ENCODE assay signal across 23 mouse cellular contexts in the genomic region with DNA sequence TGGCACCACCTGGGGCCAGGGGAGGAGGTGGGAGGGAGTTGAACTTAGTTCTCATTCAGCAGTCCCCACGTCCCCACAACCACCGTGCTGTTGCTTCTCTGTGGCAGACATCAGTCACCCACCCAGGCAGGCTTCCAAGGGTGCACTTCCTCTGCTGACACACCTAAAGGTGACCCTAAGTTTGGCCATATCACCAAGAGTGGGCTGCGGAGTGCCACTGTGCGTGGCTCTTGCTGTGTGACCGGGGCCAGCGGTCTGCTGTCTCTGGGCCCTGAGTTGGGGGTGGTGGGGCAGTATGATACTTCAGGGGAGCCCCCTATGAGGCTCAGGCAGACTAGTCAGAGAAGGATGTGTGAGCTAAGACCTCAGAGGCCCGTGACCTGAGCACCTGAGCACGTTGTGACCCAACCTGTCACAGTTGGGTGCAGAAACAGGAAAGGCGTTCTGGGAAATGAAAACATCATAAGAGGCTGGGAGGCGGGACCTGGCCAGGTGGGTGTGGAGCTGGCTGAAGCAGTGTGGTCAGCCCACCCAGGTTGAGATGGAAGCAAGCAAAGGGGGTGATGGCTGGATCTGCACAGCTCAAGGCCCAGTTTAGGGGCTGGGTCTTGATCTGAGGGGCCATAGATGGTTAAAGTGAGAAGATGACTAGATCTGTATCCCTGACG. TPM values are rescaled to one million over a fixed set of nuclear protein-coding genes. Genes with fewer than 3 reads are reported as not detected.
A peak's percentile ranks its signal among the peaks of the same experiment; 100 is the strongest.
DNase-seq lines count a peak whose midpoint lies in the region; ATAC-seq lines count a peak whose summit lies in the region.
"Had no signal": no experiment of that assay in that cellular context is flagged by ENCODE, and none has a peak within 500 bp of the region (broad histone marks: within the 10 kb centered on the region; RNA-seq: fewer than 3 reads in every experiment).

No protein-coding gene starts in this region.

- H3K4me3 ChIP-seq in heart, embryonic 10.5 days, result no peak overlapping the region
- H3K4me3 ChIP-seq in neural tube, embryonic 15.5 days (replicated peaks), result no peak overlapping the region

- peak; percentile 68 for DNase-seq in heart, embryonic 10.5 days (ENCODE audit: low spot score)
- DNase-seq in heart, adult 9 months (ENCODE audit: low spot score in 2 of 2), result no peak
- DNase-seq in kidney, adult 8-10 months, result peak; percentile 5 to 9
- DNase-seq in kidney, postnatal 10 days, result no peak
- DNase-seq in neural tube, embryonic 10.5 days (ENCODE audit: extremely low spot score, low spot score), result peak; percentile 10
- peak; percentile 47 to 61 for DNase-seq in kidney, postnatal 36 days
- no peak for DNase-seq in natural killer cell, adult 2 months (ENCODE audit: low spot score in 2 of 2)
- DNase-seq: adrenal gland, postnatal 36 days; cerebellum, adult 9-10 months; forebrain, postnatal 0 days; gastrocnemius, postnatal 14 days; heart, adult 18-20 months; heart, postnatal 36 days; layer of hippocampus, postnatal 36 days; thymus, postnatal 25 days had no signal

- H3K27ac ChIP-seq in heart, embryonic 10.5 days, result peak overlapping the region; percentile 13; the same call in 1 of the 2 replicates
- H3K27ac ChIP-seq in neural tube, embryonic 15.5 days (replicated peaks), result no peak overlapping the region
- H3K27ac ChIP-seq: hindbrain, embryonic 14.5 days; macrophage had no signal

- 75% methylated on average over 11 of the region's 11 CpGs for WGBS in heart, embryonic 10.5 days
- 81% methylated on average over 11 of the region's 11 CpGs for WGBS in neural tube, embryonic 15.5 days

- H3K9ac ChIP-seq in neural tube, embryonic 15.5 days (replicated peaks), result no peak overlapping the region
- H3K9ac ChIP-seq: forebrain, postnatal 0 days; hindbrain, embryonic 14.5 days had no signal

- H3K36me3 ChIP-seq in heart, embryonic 10.5 days, result no peaks in the 10 kb centered on the region
- H3K36me3 ChIP-seq in neural tube, embryonic 15.5 days, result no peaks in the 10 kb centered on the region
- H3K36me3 ChIP-seq: G1E had no signal

- no peak overlapping the region for H3K4me2 ChIP-seq in neural tube, embryonic 15.5 days
- H3K4me2 ChIP-seq: hindbrain, embryonic 14.5 days had no signal

- H3K27me3 ChIP-seq in heart, embryonic 10.5 days (ENCODE audit: insufficient read depth, poor library complexity, severe bottlenecking), result peaks cover 73% of the 10 kb centered on the region
- peaks cover 33% of the 10 kb centered on the region for H3K27me3 ChIP-seq in neural tube, embryonic 15.5 days (replicated peaks)

- H3K9me3 ChIP-seq in heart, embryonic 10.5 days, result no peaks in the 10 kb centered on the region
- H3K9me3 ChIP-seq in neural tube, embryonic 15.5 days (replicated peaks), result no peaks in the 10 kb centered on the region

- no peak for ATAC-seq in neural tube, embryonic 15.5 days (ENCODE audit: low FRiP score)
- ATAC-seq: forebrain, postnatal 0 days; intestine, embryonic 16.5 days; lung, postnatal 0 days; Patski had no signal

- H3K4me1 ChIP-seq in heart, embryonic 10.5 days, result peaks cover 3% of the 10 kb centered on the region; the same call in 1 of the 2 replicates
- 0 out of 2 replicates have a peak, but pooled peaks cover 3% of the 10 kb centered on the region for H3K4me1 ChIP-seq in neural tube, embryonic 15.5 days

RNA-seq across cellular contexts. Expression of gene Pck1, which starts 28.0 kb away (rescaled TPM):
- polyA plus RNA-seq in heart, embryonic 10.5 days (2016; fragmentation: Nextera tagmentation; extraction: Ambion mirVana), result not detected in 2 replicates
- 0.34 TPM in 1 of 2 replicates, not detected in the other for polyA plus RNA-seq in neural tube, embryonic 15.5 days (2015; fragmentation: Nextera tagmentation; extraction: Ambion mirVana)
- polyA plus RNA-seq: forebrain, postnatal 0 days; G1E; heart, embryonic 14.5 days; hindbrain, embryonic 14.5 days; macrophage; Patski had no signal

RNA-seq across cellular contexts. Expression of gene Zbp1, which starts 37.9 kb away (rescaled TPM):
- not detected in 2 replicates for polyA plus RNA-seq in heart, embryonic 10.5 days (2016; fragmentation: Nextera tagmentation; extraction: Ambion mirVana)
- 0.08 and 3.6 TPM in 2 replicates for polyA plus RNA-seq in neural tube, embryonic 15.5 days (2015; fragmentation: Nextera tagmentation; extraction: Ambion mirVana)
- polyA plus RNA-seq: G1E; heart, embryonic 14.5 days had no signal

Comparison
In these comparisons a context has a peak if more than half of its experiments do, and no peak if none do; other contexts are left out.
1. DNase-seq: peak in heart, embryonic 10.5 days (single experiment), kidney, adult 8-10 months (2 of 2), neural tube, embryonic 10.5 days (single experiment) and kidney, postnatal 36 days (2 of 2); none in heart, adult 9 months (0 of 2), kidney, postnatal 10 days (single experiment) and natural killer cell, adult 2 months (0 of 2).